In the genomic region with DNA sequence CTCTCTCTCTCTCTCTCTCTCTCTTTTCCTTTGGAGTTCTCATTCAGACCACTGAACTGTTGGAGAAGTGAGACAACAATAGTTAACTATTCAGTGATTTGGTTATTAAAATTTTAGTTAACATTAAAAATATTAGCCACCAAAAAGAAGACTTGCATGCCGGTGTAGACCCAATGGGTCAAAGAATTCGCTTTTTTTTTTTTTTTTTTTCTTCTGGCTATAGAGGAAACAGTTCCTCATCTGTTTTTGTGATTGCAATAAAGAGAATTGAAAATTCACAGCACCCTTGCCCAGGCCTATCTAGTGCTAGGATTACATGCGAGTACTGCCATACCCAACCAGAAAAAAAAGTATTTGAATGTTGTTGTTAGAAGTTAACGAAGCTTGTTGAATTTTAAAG, we compare ENCODE assay signal across 1 mouse cellular context.
TF ChIP-seq lines count a peak whose summit lies in the region.

No protein-coding gene starts in this region.

TF ChIP-seq in MEL, 35 proteins besides CTCF, POLR2A, EP300 and RAD21 (continued from another document):
- TF ChIP-seq E2F4 (IDR thresholded peaks at IDR 0.05; ENCODE audit: borderline replicate concordance, low read depth, low read length) (no peak), UBTF (IDR thresholded peaks at IDR 0.05; ENCODE audit: borderline replicate concordance, insufficient read depth, low read depth, low read length) (no peak), POLR2AphosphoS2 (IDR thresholded peaks at IDR 0.05; ENCODE audit: low read length) (0 out of 2 replicates have a peak, but pooled peaks have one; percentile 19), MEF2A (IDR thresholded peaks at IDR 0.05; ENCODE audit: extremely low read depth, insufficient replicate concordance, low read depth, low read length, poor library complexity, severe bottlenecking) (no peak)
